Mouse (Mus musculus) T-cell, adult 2 months (primary cell): ENCODE data around the gene Hoxd9.

Experiments used
- DNase-seq: peaks from one replicate; pipeline ENCODE4 v3.0.0; 2022; ENCODE audit warnings: low spot score

Hoxd9 gene

DNA sequence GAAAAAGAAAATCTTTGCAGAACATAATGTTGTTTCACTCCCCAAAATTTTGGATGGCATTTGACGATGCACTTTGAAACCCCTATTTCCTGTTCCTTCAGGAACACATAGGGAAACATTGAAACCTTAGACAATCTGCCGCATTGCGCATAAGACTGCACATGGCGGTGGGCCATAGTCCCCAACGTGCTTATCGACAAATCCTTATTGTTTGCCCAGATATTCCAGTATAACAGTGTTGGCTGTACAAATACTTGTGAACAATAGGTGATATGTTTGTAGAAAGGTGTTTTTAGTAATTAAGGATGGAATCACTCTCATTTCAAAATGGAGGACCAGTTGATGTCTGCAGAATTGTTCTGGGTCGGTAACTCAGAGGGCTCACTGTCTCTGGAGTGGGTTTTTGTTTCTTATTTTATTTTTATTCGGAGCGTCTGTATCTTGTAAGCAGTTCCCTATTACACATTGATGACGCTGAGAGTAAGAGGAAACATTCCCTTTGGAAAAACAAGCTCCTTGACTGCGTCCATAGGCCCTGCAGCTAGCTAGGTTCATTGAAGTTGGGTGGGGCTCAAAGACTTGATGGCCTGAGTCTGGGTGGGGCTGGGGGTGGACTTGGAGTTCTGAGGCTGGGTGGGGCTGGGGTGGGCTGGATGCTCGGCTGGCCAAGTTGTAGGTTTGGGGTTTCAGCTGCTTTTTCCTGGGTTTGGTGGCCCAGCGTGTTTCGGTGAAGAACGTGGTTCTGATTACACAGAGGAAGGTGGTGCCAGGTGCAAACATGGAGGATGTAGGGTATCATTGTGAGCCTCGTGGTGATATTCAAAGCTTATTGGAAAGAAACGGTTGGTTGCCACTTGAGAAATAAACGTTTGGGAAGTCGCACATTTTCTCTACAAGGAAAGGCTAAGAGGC, 16.0 kb downstream of the Hoxd9 start:
- DNase-seq, result no peak

DNA sequence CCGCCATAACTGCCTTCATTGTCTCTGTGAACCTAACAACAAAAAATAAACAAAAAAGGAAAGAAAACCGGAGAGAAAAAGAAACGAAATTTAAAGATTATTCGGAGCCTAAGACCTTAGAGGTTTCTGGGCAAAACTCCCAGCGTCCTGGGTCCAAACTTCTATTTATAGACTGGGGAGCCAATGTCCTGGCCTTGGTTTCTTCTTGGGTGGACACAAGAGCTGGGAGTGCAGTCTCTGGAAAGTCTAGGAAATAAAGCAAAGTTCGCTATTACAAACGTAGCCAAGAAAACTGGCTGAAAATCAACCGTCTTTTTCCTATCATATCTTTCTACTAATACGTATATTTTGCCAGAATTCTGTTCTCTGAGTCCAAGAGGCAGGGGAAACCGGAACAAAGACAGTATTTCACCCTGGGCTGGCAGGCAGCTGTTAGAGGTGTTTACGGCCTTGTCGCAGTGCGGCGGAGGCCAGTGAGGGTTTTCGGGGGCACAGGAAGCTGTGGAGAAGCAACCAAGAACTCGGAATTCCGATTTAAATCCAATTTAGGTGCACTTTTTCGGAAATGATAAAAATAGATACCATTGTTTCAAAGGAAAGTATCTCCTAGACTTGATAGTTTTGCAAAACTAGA, 16.7 kb downstream of the Hoxd9 start:
- no peak for DNase-seq

DNA sequence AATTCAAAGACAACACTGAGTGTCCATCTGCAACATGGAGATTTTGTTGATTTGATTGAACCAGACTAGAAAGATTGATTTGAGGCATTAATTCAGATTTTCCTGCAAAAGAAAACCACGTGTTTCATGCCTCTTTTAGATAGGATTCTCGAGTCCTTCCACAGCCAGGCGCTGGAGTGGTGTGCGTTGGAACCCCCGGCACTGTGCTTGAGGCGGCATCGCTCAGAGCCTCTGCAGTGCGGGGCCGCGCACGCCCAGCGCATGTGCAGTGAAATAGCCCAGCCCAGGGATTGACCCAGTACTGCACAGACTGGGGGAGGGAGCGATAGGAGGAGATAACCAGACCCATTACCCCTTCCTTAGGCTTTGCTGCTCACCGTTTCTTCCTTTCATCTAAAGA, 17.4 kb downstream of the Hoxd9 start:
- no peak for DNase-seq

DNA sequence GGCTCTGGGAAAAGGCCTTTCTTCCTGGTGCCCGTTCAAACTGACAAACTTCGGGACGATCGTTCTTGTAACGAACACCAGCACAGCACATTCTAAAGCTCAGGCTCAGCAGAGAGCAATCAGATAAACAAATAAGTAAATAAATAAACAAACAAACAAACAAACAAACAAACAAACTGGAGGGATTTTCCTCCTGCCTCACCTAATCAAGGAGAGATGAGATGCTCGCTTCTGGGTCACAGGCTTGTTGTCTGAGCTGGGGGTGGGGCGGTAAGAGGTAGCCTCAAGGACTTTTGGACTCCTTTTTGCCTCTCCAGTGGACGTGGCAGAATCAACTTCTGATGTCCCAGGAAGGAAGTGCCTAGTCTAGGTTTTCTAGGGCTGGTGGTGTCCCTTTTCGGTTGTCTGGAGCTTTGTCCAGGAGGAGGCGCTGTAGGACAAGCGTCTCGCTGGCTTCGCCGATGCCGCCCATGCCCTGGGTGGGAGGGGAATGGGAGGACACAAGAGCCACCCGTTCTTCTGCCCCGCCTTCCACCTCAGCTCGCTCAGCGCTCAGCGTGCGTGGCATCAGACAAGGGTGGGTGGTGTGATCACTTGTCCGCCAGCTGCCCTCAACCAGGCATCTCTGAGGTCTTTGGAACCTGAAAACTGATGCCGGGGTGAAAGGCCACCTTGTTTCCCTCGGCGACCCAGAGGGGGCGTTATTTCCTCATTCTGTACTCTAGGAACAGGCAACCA, 18.1 kb downstream of the Hoxd9 start:
- peak; percentile 83 for DNase-seq

DNA sequence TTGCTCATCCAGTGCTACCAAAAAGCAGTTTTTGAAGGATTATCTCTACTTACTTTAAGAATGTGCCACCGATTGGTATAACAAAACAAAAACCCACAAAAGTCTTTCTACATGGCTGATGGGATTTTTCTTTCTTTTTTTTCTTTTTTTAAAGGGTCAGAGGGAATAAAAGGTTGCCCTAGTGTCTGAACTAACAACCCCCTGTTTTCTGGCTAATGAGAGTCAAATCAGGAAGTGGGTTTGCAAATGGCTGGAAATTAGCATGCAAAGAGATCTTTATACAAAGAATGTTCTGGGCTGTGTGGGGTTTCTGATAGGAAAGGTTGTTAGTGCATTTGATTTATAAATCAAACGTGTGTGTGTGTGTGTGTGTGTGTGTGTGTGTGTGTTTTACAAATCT, 22.9 kb downstream of the Hoxd9 start:
- no peak for DNase-seq

DNA sequence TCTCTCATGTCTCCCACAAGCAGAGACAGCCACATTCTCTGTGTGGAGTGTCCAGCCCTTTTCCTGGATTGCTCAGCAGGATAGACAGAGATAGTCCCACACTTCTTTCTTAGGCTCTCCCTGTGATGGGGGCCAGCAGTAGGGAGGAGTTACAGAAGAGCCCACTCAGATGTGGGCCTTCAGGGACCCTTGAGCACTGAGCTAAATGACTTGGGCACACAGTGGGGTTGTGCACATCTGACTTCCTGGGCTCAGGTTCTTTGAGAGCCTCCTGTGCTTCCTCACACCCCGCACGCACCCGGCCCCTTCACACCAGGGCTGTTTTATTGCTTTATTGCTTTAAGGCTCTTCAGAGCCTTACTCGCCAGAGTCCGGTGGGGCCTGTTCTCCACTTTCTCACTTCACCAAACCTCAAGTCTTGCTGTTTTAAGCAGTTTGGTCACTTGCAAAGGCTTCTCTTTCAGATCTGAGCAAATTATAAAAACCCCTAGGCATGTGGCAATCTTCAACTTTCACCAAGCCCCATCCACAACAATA, 23.5 kb downstream of the Hoxd9 start:
- DNase-seq, result no peak

DNA sequence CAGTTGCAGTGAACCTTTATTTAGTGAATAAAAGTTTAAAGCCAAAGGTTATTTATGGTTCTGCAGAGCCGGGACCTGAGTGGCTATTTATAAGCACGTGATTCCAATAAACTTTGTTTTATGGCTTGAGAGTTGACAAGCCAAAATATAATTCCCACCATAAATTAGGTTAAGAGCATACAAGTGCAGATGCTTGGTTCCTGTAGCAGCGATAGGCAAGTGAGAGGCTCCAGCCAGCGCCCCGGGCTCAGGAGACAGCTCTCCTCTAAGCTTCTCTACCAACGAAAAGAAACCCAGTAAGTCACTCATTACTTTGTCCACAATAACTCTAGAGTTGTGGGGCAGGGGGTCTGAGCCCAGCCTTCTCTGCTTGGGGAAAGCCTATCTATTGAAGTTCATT, 24.4 kb downstream of the Hoxd9 start:
- DNase-seq, result no peak

DNA sequence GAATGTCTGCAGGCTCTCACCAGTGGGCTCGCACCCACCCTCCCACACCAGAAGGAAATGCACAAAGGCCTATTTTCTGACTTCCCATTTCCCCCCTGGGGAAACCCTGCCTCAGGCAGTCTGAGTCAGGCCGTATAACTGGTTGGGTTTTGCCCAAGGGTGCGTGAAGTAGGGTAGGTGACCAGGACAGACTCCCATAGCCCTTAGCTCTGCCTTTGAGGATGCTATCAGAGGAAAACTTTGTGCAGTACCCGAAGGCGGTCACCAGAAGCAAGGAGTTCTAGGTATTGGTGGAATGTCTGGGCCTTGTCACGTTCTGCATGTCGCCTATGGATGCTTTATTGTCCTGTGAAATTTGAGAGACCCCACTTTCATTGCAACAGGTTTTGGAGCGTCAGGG, 25.4 kb downstream of the Hoxd9 start:
- DNase-seq, result no peak

DNA sequence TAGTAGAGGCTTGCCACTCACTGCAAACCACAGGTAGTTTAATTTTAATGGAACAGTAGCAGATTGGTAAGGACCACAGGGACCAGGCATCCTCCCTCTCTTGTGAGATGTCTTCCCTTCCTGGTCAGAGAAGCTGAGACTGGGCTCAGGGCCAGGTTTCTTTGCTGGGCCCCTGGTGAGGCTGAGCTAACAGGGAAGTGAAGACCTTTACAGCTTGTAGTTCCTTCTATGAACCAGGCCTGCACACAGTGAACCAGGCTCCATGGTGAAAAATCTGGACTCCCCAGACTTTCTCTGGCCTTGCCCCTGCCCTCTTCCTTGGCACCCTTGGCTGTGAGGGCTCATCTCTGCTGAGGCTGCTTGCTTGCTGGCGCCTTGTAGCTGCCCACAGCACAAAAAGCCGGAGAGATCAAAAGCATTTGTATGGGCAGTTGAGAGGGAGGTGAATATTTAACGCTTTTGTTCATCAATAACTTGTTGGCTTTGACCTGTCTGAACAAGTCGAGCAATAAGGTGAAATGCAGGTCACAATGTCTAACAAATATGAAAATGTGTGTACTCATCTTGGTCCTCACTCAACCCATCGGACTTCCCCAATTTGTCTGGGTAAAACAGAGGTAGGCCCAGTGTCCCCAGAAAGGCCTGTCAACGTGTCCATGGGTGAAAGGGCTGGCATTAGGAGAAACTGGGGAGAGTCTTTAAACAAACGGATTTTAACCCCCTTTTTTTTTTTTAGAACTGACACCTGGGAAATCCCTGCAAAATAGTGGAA, 26.9 kb downstream of the Hoxd9 start:
- DNase-seq, result no peak

DNA sequence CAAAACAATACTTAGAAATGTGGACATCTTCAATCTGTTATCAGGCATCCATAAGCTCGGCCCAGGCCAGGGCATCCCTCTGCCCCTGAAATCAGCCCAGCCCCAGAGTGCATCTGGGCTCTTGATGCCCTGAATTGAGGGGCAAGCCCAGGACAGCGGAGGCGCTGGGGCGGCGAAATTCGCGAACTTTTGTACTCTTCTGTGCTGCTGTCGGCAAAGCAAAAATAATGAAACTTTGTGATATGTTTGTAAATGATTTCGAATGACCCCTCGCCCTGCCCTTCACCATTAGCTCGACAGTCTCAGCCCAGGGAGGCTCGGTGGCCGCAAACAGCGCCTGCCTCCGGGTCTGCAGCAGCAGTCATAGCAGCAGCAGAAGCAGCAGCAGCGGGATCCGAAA, 27.6 kb downstream of the Hoxd9 start:
- DNase-seq, result no peak

DNA sequence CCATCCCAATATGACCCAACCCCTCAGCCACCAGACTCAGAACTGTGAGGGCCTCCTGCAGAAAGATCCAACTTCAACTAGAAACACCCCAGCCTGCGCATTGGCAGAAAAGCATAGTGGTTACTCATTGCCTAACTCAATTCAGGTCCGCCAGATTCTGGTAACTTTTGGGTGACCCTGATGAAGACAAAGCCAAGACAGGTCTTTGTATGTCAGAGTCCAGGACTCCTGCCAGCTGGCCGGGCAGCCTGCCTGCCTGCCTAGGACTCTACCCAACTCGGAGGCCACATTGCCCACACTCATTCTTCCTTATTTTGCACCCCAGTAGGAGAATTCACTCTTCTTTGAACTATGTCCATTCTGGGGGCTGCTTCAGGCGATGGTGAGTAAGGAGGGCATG, 29.0 kb downstream of the Hoxd9 start, which contains the start of gene Gm28230:
Gene Gm28230 (plus strand): TSS at position 178 of the 400 bp plus-strand sequence.
- no peak for DNase-seq

DNA sequence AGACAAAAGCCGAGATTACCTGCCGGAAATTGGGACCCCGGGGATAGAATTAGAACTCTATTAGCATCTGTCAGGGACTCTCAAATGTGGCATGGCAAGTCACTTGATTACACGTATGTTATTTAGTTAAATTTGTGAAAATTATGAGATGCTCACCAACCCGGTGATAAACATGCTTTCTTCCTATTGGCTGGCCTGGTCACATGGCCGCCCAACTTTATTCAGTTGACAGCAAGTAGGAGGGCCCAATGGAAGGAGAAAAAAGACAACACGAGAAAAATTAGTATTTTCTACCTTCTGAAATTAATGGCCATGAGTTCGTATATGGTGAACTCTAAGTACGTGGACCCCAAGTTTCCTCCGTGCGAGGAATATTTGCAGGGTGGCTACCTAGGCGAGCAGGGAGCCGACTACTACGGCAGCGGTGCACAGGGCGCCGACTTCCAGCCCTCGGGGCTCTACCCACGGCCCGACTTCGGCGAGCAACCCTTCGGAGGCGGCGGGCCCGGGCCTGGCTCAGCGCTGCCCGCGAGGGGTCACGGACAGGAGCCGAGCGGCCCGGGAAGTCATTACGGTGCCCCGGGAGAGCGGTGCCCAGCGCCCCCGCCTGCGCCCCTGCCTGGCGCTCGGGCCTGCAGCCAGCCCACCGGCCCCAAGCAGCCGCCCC, 29.6 kb downstream of the Hoxd9 start:
- DNase-seq, result no peak

DNA sequence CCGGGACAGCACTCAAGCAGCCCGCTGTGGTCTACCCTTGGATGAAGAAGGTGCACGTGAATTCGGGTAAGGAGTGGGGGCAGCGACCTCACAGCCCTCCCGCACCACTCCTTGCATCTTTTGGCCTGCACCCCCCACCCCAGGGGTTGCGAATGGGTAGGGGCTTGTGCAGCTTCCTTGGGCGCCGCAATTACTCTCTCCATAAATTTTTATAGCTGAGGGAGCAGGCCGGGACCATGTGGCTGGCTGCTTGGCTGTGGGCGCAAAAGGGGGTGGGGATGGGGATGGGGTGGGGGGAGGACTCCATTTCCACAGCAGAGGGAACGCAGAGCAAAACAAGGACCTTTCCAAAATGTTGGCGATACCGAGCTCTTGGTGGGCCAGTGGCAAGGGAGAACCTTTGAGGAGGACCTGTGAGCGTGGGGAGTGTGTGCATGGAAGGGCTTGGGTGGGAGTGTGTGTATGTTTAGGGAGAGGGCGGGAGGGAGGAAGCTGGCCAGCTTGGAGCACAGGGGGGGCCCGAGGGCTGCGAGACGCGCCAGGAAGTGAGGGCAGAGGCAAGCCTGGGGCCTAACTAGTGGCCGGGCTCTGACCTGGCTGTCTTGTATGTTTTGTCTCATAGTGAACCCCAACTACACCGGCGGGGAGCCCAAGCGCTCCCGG, 30.2 kb downstream of the Hoxd9 start:
- no peak for DNase-seq

DNA sequence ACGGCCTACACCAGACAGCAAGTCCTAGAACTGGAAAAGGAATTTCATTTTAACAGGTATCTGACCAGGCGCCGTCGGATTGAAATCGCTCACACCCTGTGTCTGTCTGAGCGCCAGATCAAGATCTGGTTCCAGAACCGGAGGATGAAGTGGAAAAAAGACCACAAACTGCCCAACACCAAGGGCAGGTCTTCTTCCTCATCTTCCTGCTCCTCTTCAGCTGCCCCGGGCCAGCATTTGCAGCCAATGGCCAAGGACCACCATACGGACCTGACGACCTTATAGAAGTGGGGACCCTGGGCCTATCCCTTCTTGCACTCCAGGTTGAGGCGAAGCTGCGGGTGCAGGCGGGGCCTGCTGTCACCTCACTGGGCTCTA, 30.8 kb downstream of the Hoxd9 start:
- DNase-seq, result no peak

DNA sequence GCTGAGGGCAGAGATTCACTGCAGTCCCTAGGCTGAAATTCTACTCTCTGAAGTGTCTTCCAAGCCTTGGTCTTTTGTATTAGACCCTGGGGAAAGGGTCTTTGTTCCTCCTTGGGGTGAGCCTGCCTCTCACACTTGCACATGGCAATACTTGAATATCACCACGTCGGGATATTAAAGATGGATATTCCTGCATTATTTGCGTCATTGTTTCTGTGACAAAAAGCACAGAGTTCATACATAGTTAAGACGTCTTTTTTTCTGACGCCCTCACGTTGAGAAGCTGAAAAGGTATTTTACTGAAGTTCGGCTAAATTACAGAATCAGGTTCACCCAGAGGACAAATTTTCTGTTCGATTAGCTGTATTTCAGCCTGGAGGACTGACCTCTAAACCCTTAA, 32.8 kb downstream of the Hoxd9 start:
- no peak for DNase-seq

DNA sequence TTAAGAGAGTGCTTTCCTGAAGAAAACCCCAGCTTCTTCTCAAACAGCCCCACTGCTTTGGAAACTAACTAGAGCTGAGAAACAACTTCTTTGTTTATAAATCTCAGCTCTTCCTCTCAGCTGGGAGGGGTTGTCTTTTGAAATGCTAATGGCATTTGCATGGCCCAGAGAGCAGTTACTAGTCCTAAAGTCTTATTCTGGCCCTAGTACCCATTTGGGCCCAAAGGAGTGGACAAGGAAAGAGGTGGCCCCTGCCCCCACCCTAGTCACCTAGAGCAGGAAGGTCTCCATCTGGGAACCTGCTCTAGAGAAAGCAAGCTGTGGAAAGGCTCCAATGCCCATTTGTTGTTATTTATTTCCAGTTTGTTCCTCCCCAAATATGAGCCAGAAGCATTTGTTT, 33.5 kb downstream of the Hoxd9 start:
- no peak for DNase-seq

DNA sequence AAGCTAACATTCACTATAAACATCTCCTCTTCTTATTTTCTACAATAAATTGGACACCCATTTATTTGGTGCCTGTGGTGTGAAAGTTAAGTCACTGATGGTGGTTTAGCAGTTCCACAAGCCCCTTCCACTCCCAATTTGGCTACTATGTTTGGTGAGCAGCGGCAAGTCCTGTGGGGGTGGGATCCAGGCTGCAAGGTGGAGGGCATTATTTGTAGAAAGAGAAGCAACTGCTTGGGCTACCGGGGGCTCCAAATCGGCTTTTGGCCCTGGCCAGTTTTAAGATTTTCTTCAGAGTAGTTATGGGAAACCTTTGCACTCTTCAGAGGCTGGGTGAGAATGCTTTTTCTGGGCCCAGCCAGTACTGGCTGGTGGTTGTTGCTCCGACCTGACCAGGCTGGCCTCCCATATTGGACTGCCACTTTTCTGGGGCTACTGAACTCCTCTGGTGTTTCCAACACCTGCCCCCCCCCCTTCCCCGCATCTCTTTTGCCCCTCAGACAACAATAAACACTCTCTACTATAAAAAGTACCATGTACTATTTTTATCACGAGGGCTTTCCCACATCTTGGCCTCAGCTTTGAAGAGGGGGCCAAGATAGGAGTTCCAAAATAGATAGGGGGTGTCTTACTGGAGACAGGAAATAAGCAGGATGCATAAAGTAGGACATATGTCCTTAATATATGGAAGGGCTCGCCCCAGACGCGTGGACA, 34.4 kb downstream of the Hoxd9 start:
- no peak for DNase-seq

DNA sequence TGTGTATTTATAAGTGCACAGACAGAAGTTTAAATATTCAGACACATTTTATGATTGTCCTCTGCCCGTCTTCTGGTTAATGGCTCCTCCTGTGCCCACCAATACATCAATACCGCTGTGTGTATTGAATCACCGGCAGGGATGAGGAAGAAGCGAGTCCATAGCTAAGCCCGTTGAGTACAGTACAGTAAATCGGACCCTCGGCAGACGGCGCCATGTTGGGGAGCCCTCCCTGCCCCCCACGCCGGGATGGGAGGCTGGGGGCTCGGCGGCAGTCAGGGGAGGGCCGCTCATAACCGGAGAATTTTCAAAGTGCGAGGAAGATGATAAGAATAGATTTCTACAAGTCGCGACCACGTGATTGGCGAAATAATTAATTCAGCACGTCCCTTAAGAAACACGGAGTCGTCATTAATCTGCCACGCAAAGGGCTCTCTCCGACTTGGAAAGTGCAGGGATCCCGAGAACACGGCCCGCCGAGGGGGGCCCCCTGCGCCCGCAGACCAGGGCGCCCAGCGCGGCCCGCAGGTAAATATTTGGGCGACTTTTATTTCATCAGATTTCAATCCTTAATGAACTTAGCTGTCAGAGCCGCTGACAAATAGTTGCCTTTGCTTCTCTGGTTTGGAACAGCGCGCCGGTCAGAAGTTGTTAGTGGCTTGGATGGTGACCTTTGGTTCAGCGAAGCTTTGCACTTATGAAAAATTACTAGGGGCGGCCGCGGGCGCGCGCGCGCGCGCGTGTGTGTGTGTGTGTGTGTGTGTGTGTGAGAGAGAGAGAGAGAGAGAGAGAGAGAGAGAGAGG, 35.2 kb downstream of the Hoxd9 start:
- DNase-seq, result no peak

DNA sequence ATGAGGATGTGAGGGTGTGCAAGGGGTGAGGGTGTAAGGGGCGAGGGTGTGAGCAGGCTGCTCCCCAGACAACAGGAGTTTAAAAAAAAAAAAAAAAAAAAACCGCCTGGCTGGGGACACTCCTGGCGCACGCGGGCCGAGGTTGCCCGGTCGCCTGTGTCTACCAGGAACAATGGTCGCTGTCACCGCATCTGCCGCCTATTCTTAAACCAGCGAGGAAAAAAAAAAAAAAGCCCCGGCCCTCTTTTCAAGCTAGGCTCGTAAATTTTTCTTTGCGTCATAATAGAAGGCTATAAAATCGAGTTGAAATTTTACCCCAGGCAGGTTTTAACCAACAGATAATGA, 35.8 kb downstream of the Hoxd9 start:
- DNase-seq, result no peak
